Mouse (Mus musculus): ENCODE measurements at regions not wholly inside any gene's neighbourhood (a gene's known extent, or its start where the extent isn't known, plus 50 kb on each side); places are given as distances from the start of the nearest gene placed in this dataset.

- TF ChIP-seq CTCF (IDR thresholded peaks at IDR 0.05; ENCODE audit: control insufficient read depth, insufficient read depth, low read length) (no peak), POLR2A (IDR thresholded peaks at IDR 0.05; ENCODE audit: borderline replicate concordance, control insufficient read depth, low read depth, low read length) (no peak)
Observed at GRCm38 (mm10) chr7:116619636-116620035, 115.5 kb downstream of the Nucb2 start.
